Comparison of ENCODE assay signal across 10 mouse cellular contexts in genomic region chr1:34158822-34159221, GRCm38 (mm10).
DNase-seq lines count a peak whose midpoint lies in the region; ATAC-seq and TF ChIP-seq lines count a peak whose summit lies in the region.
"Had no signal": no experiment of that assay in that cellular context is flagged by ENCODE, and none has a peak within 500 bp of the region (broad histone marks: within the 10 kb centered on the region; RNA-seq: fewer than 3 reads in every experiment).

No protein-coding gene starts in this region.

- no peak overlapping the region for H3K27ac ChIP-seq in cerebellum, adult 2 months (ENCODE audit: insufficient read depth, low read length)
- H3K27ac ChIP-seq in midbrain, embryonic 13.5 days = no peak overlapping the region
- H3K27ac ChIP-seq in midbrain, embryonic 15.5 days = no peak overlapping the region
- no peak overlapping the region for H3K27ac ChIP-seq in hindbrain, embryonic 15.5 days (replicated peaks)
- H3K27ac ChIP-seq in stomach, postnatal 0 days (replicated peaks) = peak overlapping the region; percentile 40; the same call in 1 of the 2 replicates
- no peak overlapping the region for H3K27ac ChIP-seq in heart, embryonic 12.5 days (ENCODE audit: poor library complexity, severe bottlenecking)
- H3K27ac ChIP-seq: macrophage had no signal

- TF ChIP-seq POLR2A in cerebellum, adult 2 months (IDR thresholded peaks at IDR 0.05; ENCODE audit: borderline replicate concordance, insufficient read depth, low read length) = no peak

- H3K27me3 ChIP-seq in cerebellum, adult 2 months (ENCODE audit: control insufficient read depth, insufficient read depth, low read length) = no peaks in the 10 kb centered on the region
- H3K27me3 ChIP-seq in midbrain, embryonic 13.5 days = no peaks in the 10 kb centered on the region
- no peaks in the 10 kb centered on the region for H3K27me3 ChIP-seq in midbrain, embryonic 15.5 days (replicated peaks)
- no peaks in the 10 kb centered on the region for H3K27me3 ChIP-seq in hindbrain, embryonic 15.5 days
- no peaks in the 10 kb centered on the region for H3K27me3 ChIP-seq in stomach, postnatal 0 days (ENCODE audit: control insufficient read depth, insufficient read depth, low read length)
- H3K27me3 ChIP-seq in heart, embryonic 12.5 days (replicated peaks) = no peaks in the 10 kb centered on the region

- H3K4me1 ChIP-seq in cerebellum, adult 2 months (ENCODE audit: control insufficient read depth, insufficient read depth, low read length) = 0 out of 2 replicates have a peak, but pooled peaks cover 3% of the 10 kb centered on the region
- H3K4me1 ChIP-seq in midbrain, embryonic 13.5 days (replicated peaks) = peaks cover 6% of the 10 kb centered on the region
- no peaks in the 10 kb centered on the region for H3K4me1 ChIP-seq in midbrain, embryonic 15.5 days
- no peaks in the 10 kb centered on the region for H3K4me1 ChIP-seq in hindbrain, embryonic 15.5 days (replicated peaks)
- no peaks in the 10 kb centered on the region for H3K4me1 ChIP-seq in stomach, postnatal 0 days (replicated peaks; ENCODE audit: control insufficient read depth, insufficient read depth)
- H3K4me1 ChIP-seq in heart, embryonic 12.5 days (replicated peaks) = peaks cover 8% of the 10 kb centered on the region

- TF ChIP-seq EP300 in stomach, postnatal 0 days (optimal IDR thresholded peaks at IDR 0.05) = no peak

- H3K4me2 ChIP-seq in midbrain, embryonic 13.5 days (replicated peaks) = no peak overlapping the region
- no peak overlapping the region for H3K4me2 ChIP-seq in midbrain, embryonic 15.5 days
- no peak overlapping the region for H3K4me2 ChIP-seq in hindbrain, embryonic 15.5 days
- H3K4me2 ChIP-seq in stomach, postnatal 0 days (replicated peaks; ENCODE audit: low read depth) = no peak overlapping the region
- H3K4me2 ChIP-seq in heart, embryonic 12.5 days = no peak overlapping the region

- 27% methylated on average over 11 of the region's 11 CpGs for WGBS in cerebellum, adult 2 months
- WGBS in midbrain, embryonic 13.5 days = 58% methylated on average over 11 of the region's 11 CpGs
- 50% methylated on average over 11 of the region's 11 CpGs for WGBS in midbrain, embryonic 15.5 days
- WGBS in hindbrain, embryonic 15.5 days = 35% methylated on average over 11 of the region's 11 CpGs
- WGBS in stomach, postnatal 0 days = 63% methylated on average over 11 of the region's 11 CpGs
- WGBS in heart, embryonic 12.5 days = 80% methylated on average over 11 of the region's 11 CpGs

- H3K9me3 ChIP-seq in midbrain, embryonic 13.5 days = no peaks in the 10 kb centered on the region
- no peaks in the 10 kb centered on the region for H3K9me3 ChIP-seq in midbrain, embryonic 15.5 days
- H3K9me3 ChIP-seq in hindbrain, embryonic 15.5 days = no peaks in the 10 kb centered on the region
- no peaks in the 10 kb centered on the region for H3K9me3 ChIP-seq in stomach, postnatal 0 days (ENCODE audit: control insufficient read depth, low read length)
- H3K9me3 ChIP-seq in heart, embryonic 12.5 days (replicated peaks) = no peaks in the 10 kb centered on the region

- peak; percentile 66 for ATAC-seq in midbrain, embryonic 13.5 days
- no peak for ATAC-seq in midbrain, embryonic 15.5 days (replicated peaks)
- peak; percentile 39 for ATAC-seq in hindbrain, embryonic 15.5 days (ENCODE audit: low FRiP score, low read depth)
- no peak for ATAC-seq in stomach, postnatal 0 days (ENCODE audit: low FRiP score, low TSS enrichment)
- ATAC-seq in heart, embryonic 12.5 days (ENCODE audit: insufficient number of reproducible peaks, low FRiP score) = no peak

- H3K4me3 ChIP-seq in cerebellum, adult 2 months (replicated peaks; ENCODE audit: insufficient read depth, low read depth, low read length) = no peak overlapping the region
- H3K4me3 ChIP-seq in midbrain, embryonic 13.5 days (replicated peaks) = no peak overlapping the region
- no peak overlapping the region for H3K4me3 ChIP-seq in midbrain, embryonic 15.5 days
- H3K4me3 ChIP-seq in hindbrain, embryonic 15.5 days = no peak overlapping the region
- no peak overlapping the region for H3K4me3 ChIP-seq in stomach, postnatal 0 days (ENCODE audit: low read depth, low read length)
- no peak overlapping the region for H3K4me3 ChIP-seq in heart, embryonic 12.5 days

- H3K9ac ChIP-seq in midbrain, embryonic 13.5 days (replicated peaks) = no peak overlapping the region
- no peak overlapping the region for H3K9ac ChIP-seq in midbrain, embryonic 15.5 days
- H3K9ac ChIP-seq in hindbrain, embryonic 15.5 days = no peak overlapping the region
- no peak overlapping the region for H3K9ac ChIP-seq in stomach, postnatal 0 days (ENCODE audit: low read length)
- no peak overlapping the region for H3K9ac ChIP-seq in heart, embryonic 12.5 days

- peaks cover 8% of the 10 kb centered on the region for H3K36me3 ChIP-seq in midbrain, embryonic 13.5 days
- H3K36me3 ChIP-seq in midbrain, embryonic 15.5 days (replicated peaks) = 0 out of 2 replicates have a peak, but pooled peaks cover 3% of the 10 kb centered on the region
- 0 out of 2 replicates have a peak, but pooled peaks cover 10% of the 10 kb centered on the region for H3K36me3 ChIP-seq in hindbrain, embryonic 15.5 days
- no peaks in the 10 kb centered on the region for H3K36me3 ChIP-seq in stomach, postnatal 0 days (ENCODE audit: control insufficient read depth, insufficient read depth, low read length)
- H3K36me3 ChIP-seq in heart, embryonic 12.5 days = peaks cover 38% of the 10 kb centered on the region

- TF ChIP-seq CTCF in cerebellum, adult 2 months (IDR thresholded peaks at IDR 0.05; ENCODE audit: borderline replicate concordance, insufficient read depth, low read depth, low read length) = 0 out of 2 replicates have a peak, but pooled peaks have one; percentile 4
- TF ChIP-seq CTCF in stomach, postnatal 0 days (IDR thresholded peaks at IDR 0.05; ENCODE audit: low read depth) = no peak

- peak in 1 of 2 experiments; percentile 57 for DNase-seq in cerebellum, adult 2 months
- no peak for DNase-seq in cerebellum, adult 11 months
- no peak for DNase-seq in stomach, postnatal 0 days (ENCODE audit: low spot score)
- no peak for DNase-seq in spleen, adult 12 weeks (ENCODE audit: low spot score)
- DNase-seq: heart, postnatal 14 days had no signal

Comparison
In these comparisons a context has a peak if more than half of its experiments do, and no peak if none do; other contexts are left out.
1. ATAC-seq: peak in midbrain, embryonic 13.5 days (single experiment) and hindbrain, embryonic 15.5 days (single experiment); none in midbrain, embryonic 15.5 days (single experiment), stomach, postnatal 0 days (single experiment) and heart, embryonic 12.5 days (single experiment).